Mouse (Mus musculus): ENCODE measurements at regions not wholly inside any gene's neighbourhood (a gene's known extent, or its start where the extent isn't known, plus 50 kb on each side); places are given as distances from the start of the nearest gene placed in this dataset.

GRCm38 (mm10) chr5:74792936-74793335 lies 90.2 kb upstream of the Lnx1 start:
- TF ChIP-seq CTCF (IDR thresholded peaks at IDR 0.05; ENCODE audit: extremely low read depth, insufficient read length, insufficient replicate concordance, low read depth, low read length) (no peak), POLR2A (IDR thresholded peaks at IDR 0.05; ENCODE audit: low read depth, low read length) (no peak)

Data from small intestine, adult 2 months (tissue).